In the genomic region with DNA sequence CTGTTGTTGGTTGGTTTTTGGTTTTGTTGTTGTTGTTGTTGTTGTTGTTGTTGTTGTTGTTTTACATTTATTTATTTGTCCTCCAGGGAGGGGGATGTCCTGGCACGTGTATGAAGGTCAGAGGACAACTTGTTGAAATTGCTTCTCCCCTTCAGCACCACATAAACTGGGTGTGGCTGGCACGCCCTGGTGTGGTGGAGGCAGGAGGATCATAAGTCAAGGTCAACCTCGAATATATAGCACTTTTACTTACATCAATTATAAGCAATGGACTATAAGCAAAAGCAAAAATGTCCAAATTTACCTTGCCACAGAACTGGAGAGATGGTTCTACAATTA, we compare ENCODE assay signal across 8 mouse cellular contexts. TPM values are rescaled to one million over a fixed set of nuclear protein-coding genes. Genes with fewer than 3 reads are reported as not detected.
DNase-seq lines count a peak whose midpoint lies in the region; ATAC-seq and TF ChIP-seq lines count a peak whose summit lies in the region.

No protein-coding gene starts in this region.

- no peak for TF ChIP-seq POLR2A in bone marrow macrophage, adult 2 months (IDR thresholded peaks at IDR 0.05; ENCODE audit: borderline replicate concordance, low read depth, low read length)

- no peak for TF ChIP-seq CTCF in bone marrow macrophage, adult 2 months (IDR thresholded peaks at IDR 0.05; ENCODE audit: low read depth, low read length)

- no peak for ATAC-seq in heart, embryonic 11.5 days (replicated peaks; ENCODE audit: insufficient number of reproducible peaks, low FRiP score, low TSS enrichment)
- no peak for ATAC-seq in hindbrain, embryonic 14.5 days (ENCODE audit: low FRiP score)
- peak; percentile 50; the same call in 1 of the 2 replicates for ATAC-seq in midbrain, embryonic 12.5 days (ENCODE audit: low FRiP score, low read depth)

- WGBS in heart, embryonic 11.5 days (ENCODE audit: insufficient replicate concordance) = 78% methylated on average over 3 of the region's 3 CpGs
- WGBS in hindbrain, embryonic 14.5 days = 82% methylated on average over 3 of the region's 3 CpGs
- WGBS in midbrain, embryonic 12.5 days = 82% methylated on average over 3 of the region's 3 CpGs

- peak overlapping the region; percentile 84; the same call in 1 of the 2 replicates for H3K4me3 ChIP-seq in heart, embryonic 11.5 days (ENCODE audit: low read depth, low read length)
- H3K4me3 ChIP-seq in bone marrow macrophage, adult 2 months (ENCODE audit: insufficient read depth, low read length) = peak overlapping the region; percentile 89
- H3K4me3 ChIP-seq in hindbrain, embryonic 14.5 days (replicated peaks; ENCODE audit: low read length) = peak overlapping the region; percentile 90
- H3K4me3 ChIP-seq in midbrain, embryonic 12.5 days = peak overlapping the region; percentile 93

- no peaks in the 10 kb centered on the region for H3K27me3 ChIP-seq in heart, embryonic 11.5 days (ENCODE audit: control insufficient read depth, insufficient read depth, low read length)
- no peaks in the 10 kb centered on the region for H3K27me3 ChIP-seq in hindbrain, embryonic 14.5 days (ENCODE audit: control insufficient read depth, insufficient read depth, low read length)
- no peaks in the 10 kb centered on the region for H3K27me3 ChIP-seq in midbrain, embryonic 12.5 days

- H3K9ac ChIP-seq in heart, embryonic 11.5 days (ENCODE audit: low read depth, low read length) = no peak overlapping the region
- H3K9ac ChIP-seq in hindbrain, embryonic 14.5 days = peak overlapping the region; percentile 78
- no peak overlapping the region for H3K9ac ChIP-seq in midbrain, embryonic 12.5 days (replicated peaks)

- H3K27ac ChIP-seq in heart, embryonic 11.5 days (ENCODE audit: low read depth, low read length) = no peak overlapping the region
- no peak overlapping the region for H3K27ac ChIP-seq in bone marrow macrophage, adult 2 months (ENCODE audit: insufficient read depth, low read depth, low read length)
- no peak overlapping the region for H3K27ac ChIP-seq in hindbrain, embryonic 14.5 days
- no peak overlapping the region for H3K27ac ChIP-seq in midbrain, embryonic 12.5 days (replicated peaks)

- H3K9me3 ChIP-seq in heart, embryonic 11.5 days (replicated peaks; ENCODE audit: control insufficient read depth, low read length) = no peaks in the 10 kb centered on the region
- H3K9me3 ChIP-seq in hindbrain, embryonic 14.5 days (ENCODE audit: control insufficient read depth, low read length) = no peaks in the 10 kb centered on the region
- H3K9me3 ChIP-seq in midbrain, embryonic 12.5 days = no peaks in the 10 kb centered on the region

- H3K4me2 ChIP-seq in heart, embryonic 11.5 days = peak overlapping the region; percentile 43; the same call in 1 of the 2 replicates
- peak overlapping the region; percentile 60 for H3K4me2 ChIP-seq in hindbrain, embryonic 14.5 days (replicated peaks)
- peak overlapping the region; percentile 55 for H3K4me2 ChIP-seq in midbrain, embryonic 12.5 days (replicated peaks)

- 0 out of 2 replicates have a peak, but pooled peaks cover 3% of the 10 kb centered on the region for H3K4me1 ChIP-seq in heart, embryonic 11.5 days (ENCODE audit: control insufficient read depth, insufficient read depth, low read length)
- H3K4me1 ChIP-seq in bone marrow macrophage, adult 2 months (ENCODE audit: control insufficient read depth, insufficient read depth, low read length) = peaks cover 10% of the 10 kb centered on the region
- H3K4me1 ChIP-seq in hindbrain, embryonic 14.5 days (replicated peaks; ENCODE audit: control insufficient read depth, insufficient read depth, low read length) = peaks cover 7% of the 10 kb centered on the region; the same call in 1 of the 2 replicates
- H3K4me1 ChIP-seq in midbrain, embryonic 12.5 days = peaks cover 4% of the 10 kb centered on the region; the same call in 1 of the 2 replicates

- H3K36me3 ChIP-seq in heart, embryonic 11.5 days (ENCODE audit: control insufficient read depth, insufficient read depth, low read length) = peaks cover 5% of the 10 kb centered on the region
- H3K36me3 ChIP-seq in hindbrain, embryonic 14.5 days (replicated peaks; ENCODE audit: control insufficient read depth, insufficient read depth) = peaks cover 24% of the 10 kb centered on the region
- peaks cover 20% of the 10 kb centered on the region for H3K36me3 ChIP-seq in midbrain, embryonic 12.5 days

- no peak for DNase-seq in heart, adult 8-10 months (ENCODE audit: low spot score)
- no peak for DNase-seq in hindbrain, embryonic 14.5 days (ENCODE audit: low spot score)
- no peak for DNase-seq in embryo, embryonic 10 days (ENCODE audit: low spot score)
- DNase-seq in adrenal gland, postnatal 14 days = no peak
- no peak for DNase-seq in layer of hippocampus, postnatal 14 days (ENCODE audit: low spot score in 2 of 2)

RNA-seq across cellular contexts. Expression of a gene that starts 0.6 kb away (rescaled TPM):
- polyA plus RNA-seq in heart, embryonic 11.5 days (2014; fragmentation: Nextera tagmentation; extraction: Ambion mirVana) = 67.2 and 72.1 TPM in 2 replicates
- total RNA-seq in heart, adult 8-10 months (2022) = 10 to 100 TPM; 27.4 to 33.6 (median 29.4) TPM
- polyA plus RNA-seq in bone marrow macrophage, adult 2 months (2012; ENCODE audit: insufficient read depth, insufficient read length, missing spikeins) = 65.0 and 71.9 TPM in 2 replicates
- 83.0 and 83.3 TPM in 2 replicates for polyA plus RNA-seq in hindbrain, embryonic 14.5 days (2014; fragmentation: Nextera tagmentation; extraction: Ambion mirVana)
- 111 TPM in 2 replicates for polyA plus RNA-seq in midbrain, embryonic 12.5 days (2016; fragmentation: Nextera tagmentation; extraction: Ambion mirVana)
- total RNA-seq in adrenal gland, postnatal 14 days (2021) = 47.6 and 59.7 TPM in 2 replicates
- total RNA-seq in layer of hippocampus, postnatal 14 days (2021) = 10 to 100 TPM; 41.2 to 44.7 TPM

RNA-seq across cellular contexts. Expression of a gene that starts 11.2 kb away (rescaled TPM):
- polyA plus RNA-seq in heart, embryonic 11.5 days (2014; fragmentation: Nextera tagmentation; extraction: Ambion mirVana) = not detected in 2 replicates
- total RNA-seq in heart, adult 8-10 months (2022) = not detected
- not detected in 2 replicates for polyA plus RNA-seq in bone marrow macrophage, adult 2 months (2012; ENCODE audit: insufficient read depth, insufficient read length, missing spikeins)
- polyA plus RNA-seq in hindbrain, embryonic 14.5 days (2014; fragmentation: Nextera tagmentation; extraction: Ambion mirVana) = not detected in 2 replicates
- polyA plus RNA-seq in midbrain, embryonic 12.5 days (2016; fragmentation: Nextera tagmentation; extraction: Ambion mirVana) = not detected in 2 replicates
- not detected in 2 replicates for total RNA-seq in adrenal gland, postnatal 14 days (2021)
- not detected for total RNA-seq in layer of hippocampus, postnatal 14 days (2021)
